Mouse (Mus musculus): ENCODE data around the gene Spcs2.
A peak's percentile ranks its signal among the peaks of the same experiment; 100 is the strongest.

Spcs2 gene

GRCm38 (mm10) chr7:99863362-99863761 lies at the start of gene Spcs2:
Spcs2 (minus strand) TSS chr7:99863462.
- no peak for DNase-seq

- DNase-seq, result no peak
Measured at GRCm38 (mm10) chr7:99911038-99911437, 47.8 kb upstream of the Spcs2 start.

DNA sequence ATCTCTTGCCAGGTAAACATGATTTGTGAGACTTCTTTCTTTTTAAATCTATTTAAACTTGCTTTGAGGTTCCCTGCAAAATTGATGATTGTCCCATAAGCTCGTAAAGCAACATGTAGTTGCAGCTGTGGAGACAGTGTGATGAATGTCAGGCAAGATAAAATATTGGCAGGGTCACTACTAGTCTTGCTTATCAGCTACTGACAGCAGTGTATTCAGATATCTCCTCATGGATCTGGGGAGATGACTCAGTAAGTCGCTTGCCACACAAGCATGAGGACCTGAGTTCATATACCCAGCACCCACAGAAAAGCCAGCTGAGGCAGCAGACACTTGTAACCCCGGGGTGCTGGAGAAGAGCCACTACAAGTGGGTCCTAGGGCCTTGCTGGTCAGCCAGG lies 44.2 kb upstream of the Spcs2 start:
- no peak for DNase-seq

- no peak for DNase-seq
Measured at GRCm38 (mm10) chr7:99906346-99906745, 43.1 kb upstream of the Spcs2 start.

- no peak for DNase-seq
Measured at GRCm38 (mm10) chr7:99904421-99905005, 41.3 kb upstream of the Spcs2 start.

DNA sequence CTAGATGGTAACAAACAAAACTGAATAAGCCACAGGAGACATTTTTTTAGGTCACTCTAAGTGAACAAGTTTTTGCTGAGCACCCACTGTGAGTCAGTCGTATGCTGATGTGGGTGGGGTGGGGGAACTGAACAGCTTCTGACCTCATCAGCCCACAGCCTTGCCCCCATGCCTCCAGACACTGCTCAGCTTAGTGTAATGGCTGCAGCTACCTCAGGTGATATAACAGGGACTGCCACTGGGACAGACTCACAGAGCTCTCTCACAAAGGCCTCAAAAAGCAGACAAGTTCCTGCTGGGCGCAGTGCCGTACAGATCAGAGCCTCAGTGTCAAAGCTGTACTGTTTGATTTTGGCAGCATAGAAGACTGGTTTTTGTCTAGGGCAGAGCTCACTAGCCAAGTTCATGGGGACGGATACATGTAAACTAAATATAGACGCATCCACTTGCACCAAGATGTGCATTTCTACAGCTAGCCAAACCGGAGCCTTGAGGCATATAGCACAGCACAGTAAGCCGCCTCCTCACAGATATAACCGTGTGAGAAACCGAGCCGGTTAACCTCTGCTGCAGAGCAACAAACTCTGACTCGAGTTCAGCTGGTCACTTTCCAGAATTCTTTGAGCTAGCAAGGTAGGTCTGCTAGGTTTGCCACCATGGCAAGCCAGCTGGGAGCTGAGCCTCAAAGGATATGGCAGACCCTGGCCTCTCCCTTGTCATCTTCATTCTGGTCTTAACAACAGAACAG lies 39.8 kb upstream of the Spcs2 start:
- no peak for DNase-seq

DNA sequence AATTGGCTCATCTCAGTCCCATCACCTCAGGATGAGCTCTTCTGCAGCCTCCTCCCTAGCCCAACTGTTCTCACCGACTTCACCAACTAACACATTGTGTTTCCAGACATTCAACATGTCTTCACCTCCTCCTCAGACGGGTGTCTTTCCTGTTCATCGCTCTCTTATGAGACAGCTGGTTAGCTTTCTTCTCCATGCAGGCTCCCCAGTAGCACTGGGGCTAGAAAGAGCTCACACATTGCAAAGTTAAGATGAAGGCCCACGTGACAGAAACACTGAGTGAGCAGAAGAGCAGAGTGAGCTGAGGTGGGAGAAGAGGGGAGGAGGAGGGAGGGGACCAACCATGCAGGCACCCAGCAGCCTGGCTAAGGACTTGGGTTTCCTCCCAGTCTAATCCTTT lies 38.9 kb upstream of the Spcs2 start:
- no peak for DNase-seq

GRCm38 (mm10) chr7:99896905-99897304 lies 33.6 kb upstream of the Spcs2 start:
- no peak for DNase-seq

DNA sequence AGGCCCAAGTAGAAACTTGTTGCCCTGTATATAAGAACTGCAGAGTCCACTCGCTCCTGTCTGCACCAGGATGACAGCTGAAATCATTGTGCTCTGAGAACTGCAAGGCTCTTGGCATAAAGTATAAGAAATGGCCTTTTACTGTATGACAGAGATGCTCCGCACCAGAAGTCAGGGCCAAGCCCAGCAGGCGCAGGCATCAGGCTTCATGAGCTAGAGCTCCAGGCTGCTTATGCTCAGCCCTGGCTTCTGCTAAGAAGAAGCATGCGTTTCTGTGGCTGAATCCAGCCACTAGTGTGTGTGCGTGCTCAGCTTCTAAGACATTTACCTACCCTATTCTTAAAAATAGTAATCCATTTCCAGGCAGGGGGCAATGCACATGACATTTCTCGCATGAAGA lies 31.2 kb upstream of the Spcs2 start:
- DNase-seq, result no peak

- DNase-seq, result no peak
Measured at GRCm38 (mm10) chr7:99893967-99894366, 30.7 kb upstream of the Spcs2 start.

- no peak for DNase-seq
Measured at GRCm38 (mm10) chr7:99892351-99892750, 29.1 kb upstream of the Spcs2 start.

DNA sequence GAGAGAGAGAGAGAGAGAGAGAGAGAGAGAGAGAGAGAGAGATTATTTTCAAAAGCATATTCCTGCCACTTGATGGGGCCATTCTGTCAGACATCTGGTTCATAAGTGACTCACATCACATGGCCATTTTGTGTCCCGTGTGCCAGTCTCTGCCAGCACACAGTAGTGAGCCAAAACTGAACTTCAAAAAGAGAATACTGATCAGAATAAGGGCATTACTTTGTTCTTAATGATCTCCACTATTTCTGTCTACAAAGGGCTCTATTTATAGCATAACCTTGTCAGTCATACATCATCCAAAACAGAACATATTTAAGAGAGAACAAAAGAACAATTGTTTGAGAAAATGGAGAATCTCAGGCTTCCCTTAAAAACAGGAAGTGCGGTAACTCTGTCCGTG lies 28.2 kb upstream of the Spcs2 start:
- no peak for DNase-seq

GRCm38 (mm10) chr7:99890168-99890755 lies 27.0 kb upstream of the Spcs2 start:
- DNase-seq, result no peak

- DNase-seq, result no peak
Measured at GRCm38 (mm10) chr7:99889175-99889880, 26.1 kb upstream of the Spcs2 start.

DNA sequence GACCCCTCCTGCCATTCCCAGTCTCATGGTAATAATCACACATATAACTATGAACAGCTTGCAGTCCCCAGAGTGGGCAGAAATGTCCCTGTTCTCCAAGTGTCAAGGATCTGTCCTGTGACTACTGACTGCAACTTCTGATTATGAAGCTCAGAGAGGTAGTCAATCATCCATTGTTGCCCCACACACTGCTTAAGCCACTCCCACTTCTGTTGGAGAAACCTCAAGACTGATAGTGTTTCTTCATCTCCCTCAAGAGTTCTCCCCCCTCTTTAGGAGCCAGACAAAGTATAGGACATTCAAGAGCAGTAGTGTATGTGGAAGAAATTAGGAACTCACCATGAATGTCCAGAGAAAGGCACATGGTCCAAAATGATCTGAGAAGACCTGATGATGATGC lies 24.5 kb upstream of the Spcs2 start:
- no peak for DNase-seq

GRCm38 (mm10) chr7:99887230-99887735 lies 24.0 kb upstream of the Spcs2 start:
- no peak for DNase-seq

GRCm38 (mm10) chr7:99878254-99878653 lies 15.0 kb upstream of the Spcs2 start:
- no peak for DNase-seq

- peak; percentile 61 for DNase-seq
Measured at GRCm38 (mm10) chr7:99876345-99876744, 13.1 kb upstream of the Spcs2 start.

DNA sequence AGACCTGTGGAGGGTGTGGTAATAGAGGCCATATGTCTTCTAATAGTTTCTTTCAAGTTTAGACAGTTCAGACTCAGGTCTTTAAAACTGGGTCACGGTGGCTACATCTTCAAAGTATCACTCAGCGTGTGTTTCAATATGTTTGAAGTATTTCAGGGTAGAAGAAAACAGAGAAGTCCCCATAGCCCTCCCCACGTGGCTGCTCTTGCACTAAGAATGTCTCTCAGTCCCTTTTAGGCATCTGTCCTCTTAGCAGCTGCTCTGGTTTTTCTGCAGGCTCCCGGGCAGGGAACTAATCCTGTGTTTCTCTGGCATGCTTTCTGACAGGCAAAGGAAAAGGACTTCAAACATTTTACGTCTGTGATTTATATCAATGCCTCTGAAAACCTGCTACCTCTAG lies 12.6 kb upstream of the Spcs2 start:
- no peak for DNase-seq

- DNase-seq, result no peak
Measured at GRCm38 (mm10) chr7:99873965-99874364, 10.7 kb upstream of the Spcs2 start.

DNA sequence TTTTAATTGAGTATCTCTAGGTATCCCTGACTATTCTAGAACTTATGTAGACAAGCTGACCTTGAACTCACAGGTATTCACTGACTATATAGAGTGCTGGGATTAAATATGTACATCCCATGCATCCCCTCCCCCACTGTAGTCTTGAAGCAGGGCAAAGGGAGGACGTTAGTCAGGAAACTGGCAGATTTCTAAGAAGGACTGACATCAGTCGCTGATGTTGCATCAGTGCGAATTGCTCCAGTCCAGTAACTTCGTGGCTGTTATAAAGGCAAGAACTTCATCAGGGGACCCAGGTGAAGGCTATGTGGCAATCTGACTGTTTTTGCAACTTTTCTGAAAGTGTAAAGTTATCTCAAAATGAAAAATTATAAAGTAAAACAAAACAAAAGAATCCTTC lies 6.0 kb upstream of the Spcs2 start:
- no peak for DNase-seq

- DNase-seq, result no peak
Measured at GRCm38 (mm10) chr7:99865219-99865618, 2.0 kb upstream of the Spcs2 start.

DNA sequence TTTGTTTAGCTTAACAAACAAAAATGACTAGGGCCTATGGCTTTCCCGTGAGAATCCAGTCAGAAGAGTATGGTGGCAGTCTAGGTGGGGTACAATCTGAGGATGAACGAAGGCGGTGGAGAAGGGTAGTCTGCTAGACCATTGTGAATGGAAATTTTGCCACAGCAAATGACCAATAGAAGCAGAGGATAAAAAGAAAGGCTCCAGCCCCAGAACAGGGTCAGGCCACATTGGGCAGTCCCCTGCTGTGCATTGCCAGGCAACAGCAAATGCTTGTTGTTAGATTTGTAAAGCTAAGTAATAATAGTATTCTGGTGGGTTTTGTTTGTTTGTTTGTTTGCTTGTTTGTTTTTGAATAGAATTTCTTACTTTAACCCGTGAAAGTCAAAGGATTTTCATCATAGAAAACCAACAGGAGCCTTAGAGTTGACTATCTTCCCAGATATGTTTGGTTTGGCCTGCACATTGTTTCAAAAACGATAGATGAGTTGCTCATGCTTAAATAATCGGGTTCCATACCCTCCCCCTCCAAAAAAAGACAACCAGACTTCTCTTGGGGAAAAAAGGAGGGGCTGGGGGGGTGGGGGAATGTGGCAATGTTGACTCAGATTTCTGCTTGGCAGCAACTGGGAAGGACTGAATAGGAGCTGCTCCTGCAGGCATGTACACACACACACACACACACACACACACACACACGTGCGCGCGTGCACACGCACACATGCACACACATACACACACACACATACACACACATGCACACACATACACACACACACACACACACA lies 1.2 kb upstream of the Spcs2 start:
- DNase-seq, result no peak
